Mouse (Mus musculus) MEL-GATA-1-ER (cell line): Measurements from ENCODE around the gene Pik3ap1.

Experiments used
- DNase-seq: peaks from one replicate; pipeline ENCODE4 v3.0.0-alpha.2; 2012; ENCODE audit warnings: low read depth; ENCODE audit errors: extremely low read depth

Pik3ap1 gene

GRCm38 (mm10) chr19:41369557-41370460 lies 15.1 kb downstream of the Pik3ap1 start:
- no peak for DNase-seq

GRCm38 (mm10) chr19:41366854-41367517 lies 17.9 kb downstream of the Pik3ap1 start:
- DNase-seq: no peak

GRCm38 (mm10) chr19:41366192-41366853 lies 18.6 kb downstream of the Pik3ap1 start:
- no peak for DNase-seq

DNA sequence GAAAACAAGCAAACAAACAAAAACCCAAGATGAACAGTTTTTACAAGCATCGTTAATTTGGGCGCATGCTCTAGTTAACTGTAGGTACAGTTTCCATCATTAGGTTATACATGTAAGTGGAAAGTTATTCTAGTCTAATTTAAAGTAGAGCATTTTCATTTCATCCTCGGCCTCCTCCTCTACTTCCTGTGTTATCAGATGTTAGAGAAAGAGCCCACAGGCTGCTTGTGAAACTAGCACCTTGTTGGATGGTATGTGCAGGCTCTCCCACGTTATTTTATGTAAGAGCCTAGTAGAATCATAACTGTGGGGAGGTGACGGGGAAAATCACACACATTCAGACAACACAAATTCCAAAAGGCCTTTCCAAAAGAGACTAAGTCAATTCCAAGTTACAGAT lies 19.3 kb downstream of the Pik3ap1 start:
- no peak for DNase-seq

GRCm38 (mm10) chr19:41364509-41364908 lies 20.4 kb downstream of the Pik3ap1 start:
- no peak for DNase-seq

GRCm38 (mm10) chr19:41362963-41363362 lies 21.9 kb downstream of the Pik3ap1 start:
- DNase-seq: no peak

DNA sequence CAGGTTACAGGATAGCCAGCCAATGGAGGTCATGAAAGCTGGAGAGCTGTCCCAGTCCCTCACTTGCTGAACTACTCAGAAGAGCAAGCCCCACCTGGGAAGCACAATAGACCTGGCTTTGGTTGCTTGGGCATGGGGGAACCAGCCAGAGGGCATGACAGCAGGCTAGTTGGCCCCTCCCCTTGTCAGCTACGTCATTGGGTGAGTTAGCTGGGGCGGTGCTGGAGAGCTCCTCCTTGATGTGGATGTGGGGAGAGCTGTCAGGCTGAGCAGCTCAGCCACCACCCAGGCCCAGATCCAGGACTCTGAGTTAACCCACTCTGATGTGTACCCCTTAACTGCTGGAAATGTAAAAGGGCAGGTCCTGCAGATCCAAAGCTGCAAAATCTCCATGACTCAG lies 24.4 kb downstream of the Pik3ap1 start:
- DNase-seq: no peak

- no peak for DNase-seq
Observed at GRCm38 (mm10) chr19:41354287-41354951, 30.5 kb downstream of the Pik3ap1 start.

- no peak for DNase-seq
Observed at GRCm38 (mm10) chr19:41349624-41350023, 35.3 kb downstream of the Pik3ap1 start.

GRCm38 (mm10) chr19:41348161-41348560 lies 36.7 kb downstream of the Pik3ap1 start:
- DNase-seq: no peak

DNA sequence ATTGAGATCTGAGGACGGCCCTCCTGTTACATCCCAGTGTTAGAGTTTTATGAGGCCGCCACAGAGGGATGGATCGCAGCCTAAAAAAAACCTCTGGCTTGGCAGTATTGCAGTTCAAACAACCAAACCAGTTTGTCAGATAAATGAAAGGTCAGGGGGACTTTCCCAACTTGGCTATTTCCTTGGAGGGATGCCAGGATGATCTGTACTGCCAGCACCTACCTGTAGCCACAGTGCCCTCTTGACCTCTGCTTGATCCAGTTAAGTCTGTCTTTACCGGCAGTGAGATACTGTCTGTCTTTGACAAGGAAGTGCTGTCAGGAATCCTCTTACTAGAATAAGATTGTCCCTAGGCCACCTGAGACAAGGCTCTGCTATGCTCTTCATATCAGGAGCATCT lies 37.6 kb downstream of the Pik3ap1 start:
- DNase-seq: no peak

DNA sequence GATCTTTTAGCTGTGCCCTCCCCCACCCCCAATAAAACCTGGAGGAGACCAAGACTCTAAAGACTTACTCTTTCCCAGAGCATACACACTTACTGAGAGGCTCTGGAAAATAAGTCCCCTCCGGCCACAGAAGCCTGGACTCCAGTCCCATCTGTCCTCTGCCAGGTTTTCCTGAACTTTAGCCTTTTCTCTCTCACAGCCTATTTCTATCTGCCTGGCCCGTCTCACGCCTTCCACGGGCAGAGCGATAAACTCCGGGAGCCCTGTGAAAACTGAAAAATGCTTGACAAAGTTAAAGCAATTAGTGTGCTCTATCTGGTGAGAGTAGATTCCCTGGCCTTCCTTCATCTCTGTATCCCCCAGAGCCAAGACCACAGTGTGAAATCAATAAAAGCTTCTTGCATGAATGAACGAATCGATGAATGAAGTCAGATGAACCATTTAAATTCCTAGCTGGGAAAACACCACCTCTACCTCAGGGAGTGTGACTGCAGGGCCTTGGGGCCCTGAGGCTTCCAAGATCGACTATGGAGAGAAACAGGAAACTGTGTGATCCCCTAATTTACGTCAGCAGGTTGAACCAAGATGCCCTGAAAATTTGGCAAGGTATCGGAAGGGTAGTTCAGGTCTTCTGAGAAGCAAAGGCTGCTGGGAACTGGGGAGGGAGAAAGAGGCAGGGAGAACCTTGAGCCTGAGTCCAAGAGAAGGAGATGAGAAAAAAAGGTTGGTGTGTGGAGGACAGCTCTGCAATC lies 38.6 kb downstream of the Pik3ap1 start:
- no peak for DNase-seq

DNA sequence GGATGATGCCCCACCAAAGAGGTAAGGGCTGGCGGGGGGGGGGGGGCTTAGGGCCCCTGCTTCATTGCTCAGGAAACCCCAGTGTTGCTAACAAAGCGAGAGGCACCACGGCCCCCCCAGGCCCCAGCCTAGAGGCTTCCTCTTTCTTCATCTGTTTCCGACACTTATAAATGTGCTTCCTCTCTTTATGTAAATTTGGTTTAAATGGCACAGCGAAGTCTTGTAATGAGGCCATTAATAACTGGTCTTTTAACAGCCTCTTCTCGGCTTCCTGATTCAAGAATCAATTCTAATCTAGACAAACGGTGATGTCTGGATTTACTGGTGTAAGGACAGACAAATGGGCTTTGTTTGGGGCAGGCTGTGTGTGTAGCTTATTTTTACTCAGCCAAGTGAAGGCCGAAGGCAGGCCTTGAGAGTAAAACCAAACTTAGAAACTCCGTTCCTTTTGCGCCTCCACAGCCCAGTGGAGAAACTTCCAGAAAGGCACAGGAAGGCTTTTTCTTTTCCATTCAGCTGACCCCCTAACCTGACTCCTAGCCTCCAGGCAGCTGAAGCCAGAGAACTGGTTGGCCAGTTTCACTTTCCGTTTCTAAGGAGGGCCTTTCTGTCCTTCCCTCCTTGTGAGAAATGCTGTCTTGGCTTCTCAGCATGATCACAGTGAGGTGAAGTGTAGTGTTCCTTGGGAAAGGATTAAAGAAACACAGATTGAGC lies 39.7 kb downstream of the Pik3ap1 start:
- DNase-seq: peak; percentile 68

DNA sequence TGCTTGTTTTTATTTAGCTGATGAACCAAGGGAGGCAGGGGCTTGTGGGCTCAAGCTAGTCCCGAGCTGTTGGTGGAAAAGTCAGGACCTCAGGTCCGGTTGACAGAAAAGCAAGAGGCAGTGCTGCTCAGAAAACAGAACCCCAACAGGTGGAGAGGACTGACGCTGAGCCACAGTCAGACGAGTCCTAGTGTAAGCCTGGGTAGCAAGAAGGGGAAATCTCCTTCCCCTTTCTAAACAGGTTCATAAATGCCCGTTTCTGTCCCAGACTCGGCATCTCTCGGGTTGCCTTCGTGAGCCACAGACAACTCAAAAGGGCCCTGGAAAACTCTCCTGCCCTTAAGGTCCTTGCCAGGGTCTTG lies 40.3 kb downstream of the Pik3ap1 start:
- no peak for DNase-seq

GRCm38 (mm10) chr19:41342592-41343090 lies 42.3 kb downstream of the Pik3ap1 start:
- DNase-seq: no peak

DNA sequence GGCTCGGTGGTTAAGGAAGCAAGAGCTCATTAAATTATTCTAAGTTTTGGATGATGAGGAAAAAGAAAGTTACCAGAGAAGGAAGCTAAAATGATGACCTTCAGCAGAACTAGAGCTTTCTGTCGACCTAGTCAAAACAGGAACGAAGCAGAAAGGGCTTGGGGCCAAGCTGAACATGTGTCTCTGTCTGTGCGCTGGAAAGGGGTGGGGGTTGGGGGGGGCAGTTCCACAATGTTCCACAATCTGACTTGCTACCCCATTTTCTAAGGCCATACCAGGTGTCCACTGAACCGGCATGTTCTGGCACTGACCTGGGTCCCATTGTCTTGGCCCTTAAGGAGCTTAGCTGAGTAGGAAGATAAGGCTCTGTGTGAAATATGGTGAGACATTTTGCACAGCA lies 43.2 kb downstream of the Pik3ap1 start:
- no peak for DNase-seq

DNA sequence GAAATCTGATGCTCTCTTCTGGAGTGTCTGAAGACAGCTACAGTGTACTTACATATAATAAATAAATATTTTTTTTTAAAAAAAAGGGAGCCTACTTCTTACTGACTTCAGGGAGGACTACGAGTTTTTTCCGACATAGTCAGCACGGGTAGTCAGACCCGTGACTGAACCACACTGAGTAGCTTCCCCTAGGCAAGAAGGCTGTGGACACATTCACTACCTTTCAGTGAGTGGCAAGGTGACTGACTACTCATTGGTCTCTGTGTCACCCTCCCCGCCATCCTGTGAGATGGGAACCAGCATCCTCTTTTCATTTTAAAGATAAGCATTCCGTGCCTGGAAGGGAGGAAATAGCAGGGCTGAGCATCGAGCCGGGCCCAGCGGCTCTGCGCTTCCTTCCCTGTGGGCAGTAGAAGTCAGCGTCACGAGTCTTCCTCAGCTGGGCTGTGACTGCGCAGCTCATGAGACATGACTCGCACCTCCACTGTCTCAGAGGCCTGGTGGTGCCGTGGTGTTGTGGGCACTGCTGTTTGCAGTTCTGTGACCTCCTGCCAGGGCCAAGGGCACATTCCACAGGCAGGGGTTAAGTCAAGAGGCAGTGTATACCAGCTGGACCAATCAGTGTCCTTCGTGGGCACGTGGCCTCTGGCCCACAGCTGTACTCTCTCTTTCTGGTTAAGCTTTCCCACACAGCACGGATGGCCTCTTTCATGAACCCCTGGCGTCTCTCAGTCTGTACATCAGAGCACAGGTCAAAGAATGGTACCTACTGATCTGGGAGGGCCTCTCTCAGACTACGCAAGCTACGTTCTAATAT lies 45.7 kb downstream of the Pik3ap1 start:
- peak; percentile 81 for DNase-seq

GRCm38 (mm10) chr19:41338379-41338778 lies 46.5 kb downstream of the Pik3ap1 start:
- DNase-seq: no peak

DNA sequence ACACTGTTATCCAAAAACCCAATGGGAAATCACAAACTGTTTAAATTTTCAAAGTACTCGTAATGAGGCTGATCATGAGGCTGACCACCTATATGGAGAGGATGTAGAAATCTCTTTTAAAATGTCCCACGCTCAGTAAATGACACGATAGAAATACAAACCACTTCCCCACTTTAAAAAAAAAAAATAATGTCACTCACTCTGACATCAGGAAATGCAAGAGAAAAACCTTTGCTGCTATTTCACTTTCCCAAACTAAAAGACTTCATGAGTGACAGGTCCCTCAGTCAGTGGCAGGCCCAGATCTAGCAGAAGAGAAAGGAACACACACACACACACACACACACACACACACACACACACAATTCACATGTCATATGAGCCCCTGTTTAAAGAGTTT lies 49.2 kb downstream of the Pik3ap1 start:
- DNase-seq: no peak
